Mouse (Mus musculus) midbrain, embryonic 15.5 days (tissue): Measurements from ENCODE around the gene Prrx2. TPM values are rescaled to one million over a fixed set of nuclear protein-coding genes. Genes with fewer than 3 reads are reported as not detected.

Experiments used
- ATAC-seq: fragments of 200-750 bp; cut with Nextera tagmentation; replicated peaks from 2 replicates; pipeline ENCODE4 v1.8.0; 2017; ENCODE audit warnings: moderate TSS enrichment
- H3K27ac ChIP-seq: fragments of 300-500 bp; sonication (generic); 2 replicates; pipeline ENCODE4 v1.5.1; 2015; ENCODE audit warnings: mild to moderate bottlenecking, inconsistent platforms
- H3K27me3 ChIP-seq: fragments of 300-500 bp; sonication (generic); replicated peaks from 2 replicates; pipeline ENCODE4 v1.6.1; 2015; ENCODE audit warnings: inconsistent platforms
- H3K36me3 ChIP-seq: fragments of 300-500 bp; sonication (generic); replicated peaks from 2 replicates; pipeline ENCODE4 v1.6.1; 2015; ENCODE audit warnings: inconsistent platforms
- H3K4me1 ChIP-seq: fragments of 300-500 bp; sonication (generic); 2 replicates; pipeline ENCODE4 v1.6.1; 2015; ENCODE audit warnings: inconsistent platforms
- H3K4me2 ChIP-seq: fragments of 300-500 bp; sonication (generic); 2 replicates; pipeline ENCODE4 v1.6.1; 2015; ENCODE audit warnings: inconsistent platforms, mild to moderate bottlenecking, moderate library complexity
- H3K4me3 ChIP-seq: fragments of 300-500 bp; sonication (generic); 2 replicates; pipeline ENCODE4 v1.5.1; 2015; ENCODE audit warnings: mild to moderate bottlenecking, inconsistent platforms
- H3K9ac ChIP-seq: fragments of 300-500 bp; sonication (generic); 2 replicates; pipeline ENCODE4 v1.6.1; 2015; ENCODE audit warnings: mild to moderate bottlenecking, inconsistent platforms
- H3K9me3 ChIP-seq: fragments of 300-500 bp; sonication (generic); 2 replicates; pipeline ENCODE4 v1.6.1; 2016; ENCODE audit warnings: inconsistent platforms
- WGBS: fragments of 180-500 bp; shearing (Covaris S2); methylation state at CpG from one replicate; pipeline ENCODE4 v1.1.7; 2015; ENCODE audit warnings: mixed read lengths; 5-methylcytosine and 5-hydroxymethylcytosine counted together
- polyA plus RNA-seq: library from polyadenylated mRNA; unstranded; fragments of >200 nt; fragmentation: Nextera tagmentation; extraction: Ambion mirVana; gene quantifications from 2 replicates; pipeline ENCODE4 v1.2.1, GENCODE M21; 2015

The Prrx2 gene
- polyA plus RNA-seq, 1 experiment from 2014 or later = 3.7 TPM

GRCm38 (mm10) chr2:30805983-30806382 is 28.8 kb upstream of the Prrx2 start:
- WGBS = 98% methylated on average over 2 of the region's 2 CpGs

GRCm38 (mm10) chr2:30807147-30807647 is 27.6 kb upstream of the Prrx2 start:
- Histone ChIP-seq H3K9me3 (no peaks in the 10 kb centered on the region), H3K9ac (peak overlapping the region; percentile 70), H3K4me2 (peak overlapping the region; percentile 77), H3K4me3 (peak overlapping the region; percentile 59), H3K27me3 (peaks cover 3% of the 10 kb centered on the region), H3K27ac (peak overlapping the region; percentile 75), H3K4me1 (peaks cover 29% of the 10 kb centered on the region), H3K36me3 (no peaks in the 10 kb centered on the region)
- peak; percentile 23 for ATAC-seq
- WGBS = 4% methylated on average over 28 of the region's 28 CpGs

More at GRCm38 (mm10) chr2:30805983-30806382, 28.8 kb upstream of the Prrx2 start:
- Histone ChIP-seq H3K9me3 (no peaks in the 10 kb centered on the region), H3K27me3 (peaks cover 14% of the 10 kb centered on the region), H3K36me3 (no peaks in the 10 kb centered on the region), H3K4me2 (no peak overlapping the region), H3K9ac (no peak overlapping the region), H3K27ac (no peak overlapping the region), H3K4me1 (peaks cover 35% of the 10 kb centered on the region), H3K4me3 (no peak overlapping the region)
- no peak for ATAC-seq

- ATAC-seq = peak; percentile 97
- no peaks in the 10 kb centered on the region; the same call in 1 of the 2 replicates for H3K27me3 ChIP-seq
- WGBS = under 1% methylated on average over 41 of the region's 44 CpGs
These were observed 27.0 kb upstream of the Prrx2 start, which contains the start of gene Ntmt1 for GRCm38 (mm10) chr2:30807648-30808295. Gene Ntmt1, plus strand, starts transcription at chr2:30807826.

GRCm38 (mm10) chr2:30808296-30808655 is 26.5 kb upstream of the Prrx2 start:
- peak overlapping the region; percentile 59 for H3K4me3 ChIP-seq
- H3K9me3 ChIP-seq = no peaks in the 10 kb centered on the region
- ATAC-seq = no peak; the same call in none of the 2 replicates
- H3K9ac ChIP-seq = peak overlapping the region; percentile 70
- peaks cover 3% of the 10 kb centered on the region; the same call in 1 of the 2 replicates for H3K36me3 ChIP-seq
- H3K4me2 ChIP-seq = peak overlapping the region; percentile 77
- peak overlapping the region; percentile 75 for H3K27ac ChIP-seq
- peaks cover 29% of the 10 kb centered on the region for H3K4me1 ChIP-seq
- 2% methylated on average over 10 of the region's 10 CpGs for WGBS
- H3K27me3 ChIP-seq = no peaks in the 10 kb centered on the region; the same call in 1 of the 2 replicates

More at GRCm38 (mm10) chr2:30807648-30808295, 27.0 kb upstream of the Prrx2 start, which contains the start of gene Ntmt1:
- Histone ChIP-seq H3K4me2 (peak within 1 kb of the TSS; percentile 77), H3K36me3 (no peaks in the 10 kb centered on the region), H3K27ac (peak within 1 kb of the TSS; percentile 75), H3K9me3 (no peaks in the 10 kb centered on the region), H3K9ac (peak within 1 kb of the TSS; percentile 70), H3K4me3 (peak within 1 kb of the TSS; percentile 59), H3K4me1 (peaks cover 29% of the 10 kb centered on the region)

GRCm38 (mm10) chr2:30809503-30809902 is 25.3 kb upstream of the Prrx2 start:
- H3K4me3 ChIP-seq = no peak overlapping the region
- 86% methylated on average over 5 of the region's 5 CpGs for whole genome bisulfite sequencing
- no peaks in the 10 kb centered on the region for H3K9me3 ChIP-seq
- H3K4me1 ChIP-seq = peaks cover 29% of the 10 kb centered on the region
- H3K27ac ChIP-seq = no peak overlapping the region
- H3K36me3 ChIP-seq = peaks cover 4% of the 10 kb centered on the region
- no peaks in the 10 kb centered on the region for H3K27me3 ChIP-seq
- H3K4me2 ChIP-seq = peak overlapping the region; percentile 77
- H3K9ac ChIP-seq = no peak overlapping the region
- ATAC-seq = no peak

- no peak overlapping the region for H3K4me2 ChIP-seq
- peaks cover 4% of the 10 kb centered on the region for H3K36me3 ChIP-seq
- H3K4me1 ChIP-seq = peaks cover 29% of the 10 kb centered on the region
- 93% methylated on average over 7 of the region's 7 CpGs for WGBS
- H3K9me3 ChIP-seq = no peaks in the 10 kb centered on the region
- ATAC-seq = no peak
- no peaks in the 10 kb centered on the region for H3K27me3 ChIP-seq
- H3K9ac ChIP-seq = no peak overlapping the region; the same call in 1 of the 2 replicates
- no peak overlapping the region for H3K27ac ChIP-seq
- H3K4me3 ChIP-seq = no peak overlapping the region
These were observed 24.2 kb upstream of the Prrx2 start for GRCm38 (mm10) chr2:30810573-30810972.

- Histone ChIP-seq H3K36me3 (peaks cover 31% of the 10 kb centered on the region), H3K4me1 (no peaks in the 10 kb centered on the region)
- 85% methylated on average over 1 of the region's 1 CpGs for WGBS
These were observed 18.4 kb upstream of the Prrx2 start for GRCm38 (mm10) chr2:30816383-30816782.

GRCm38 (mm10) chr2:30819873-30820272 is 14.9 kb upstream of the Prrx2 start:
- H3K27me3 ChIP-seq = no peaks in the 10 kb centered on the region
- H3K4me3 ChIP-seq = no peak overlapping the region
- no peak for ATAC-seq
- no peaks in the 10 kb centered on the region for H3K4me1 ChIP-seq
- H3K9ac ChIP-seq = no peak overlapping the region
- no peak overlapping the region for H3K27ac ChIP-seq
- H3K9me3 ChIP-seq = no peaks in the 10 kb centered on the region
- H3K36me3 ChIP-seq = peaks cover 42% of the 10 kb centered on the region
- H3K4me2 ChIP-seq = no peak overlapping the region
- WGBS = 94% methylated on average over 5 of the region's 5 CpGs

More at GRCm38 (mm10) chr2:30816383-30816782, 18.4 kb upstream of the Prrx2 start:
- no peaks in the 10 kb centered on the region for H3K9me3 ChIP-seq
- H3K4me3 ChIP-seq = no peak overlapping the region
- H3K4me2 ChIP-seq = no peak overlapping the region
- H3K27ac ChIP-seq = no peak overlapping the region
- ATAC-seq = no peak
- H3K27me3 ChIP-seq = no peaks in the 10 kb centered on the region
- H3K9ac ChIP-seq = no peak overlapping the region

- WGBS = 95% methylated on average over 3 of the region's 3 CpGs
- peaks cover 43% of the 10 kb centered on the region for H3K36me3 ChIP-seq
- no peak overlapping the region for H3K27ac ChIP-seq
- no peak overlapping the region for H3K4me2 ChIP-seq
- ATAC-seq = no peak
- H3K27me3 ChIP-seq = no peaks in the 10 kb centered on the region
- H3K4me3 ChIP-seq = no peak overlapping the region
- no peaks in the 10 kb centered on the region for H3K4me1 ChIP-seq
- no peaks in the 10 kb centered on the region for H3K9me3 ChIP-seq
- no peak overlapping the region for H3K9ac ChIP-seq
These were observed 13.7 kb upstream of the Prrx2 start for GRCm38 (mm10) chr2:30821073-30821472.

- no peak overlapping the region for H3K27ac ChIP-seq
- no peak for ATAC-seq
- 94% methylated on average over 8 of the region's 8 CpGs for WGBS
- no peak overlapping the region for H3K4me3 ChIP-seq
- no peak overlapping the region for H3K4me2 ChIP-seq
- no peaks in the 10 kb centered on the region for H3K9me3 ChIP-seq
- peaks cover 35% of the 10 kb centered on the region for H3K36me3 ChIP-seq
- H3K27me3 ChIP-seq = no peaks in the 10 kb centered on the region
- H3K9ac ChIP-seq = no peak overlapping the region
- peaks cover 13% of the 10 kb centered on the region for H3K4me1 ChIP-seq
These were observed 12.3 kb upstream of the Prrx2 start for GRCm38 (mm10) chr2:30822460-30822859.

- ATAC-seq = no peak
- peaks cover 35% of the 10 kb centered on the region for H3K36me3 ChIP-seq
- no peak overlapping the region for H3K9ac ChIP-seq
- WGBS = 70% methylated on average over 13 of the region's 13 CpGs
- H3K4me3 ChIP-seq = no peak overlapping the region
- no peak overlapping the region for H3K4me2 ChIP-seq
- H3K4me1 ChIP-seq = peaks cover 17% of the 10 kb centered on the region
- H3K27me3 ChIP-seq = no peaks in the 10 kb centered on the region
- H3K27ac ChIP-seq = no peak overlapping the region
- no peaks in the 10 kb centered on the region for H3K9me3 ChIP-seq
These were observed 11.2 kb upstream of the Prrx2 start for GRCm38 (mm10) chr2:30823385-30824153.
